Mouse (Mus musculus): ENCODE results near the gene Kif3b.
A peak's percentile ranks its signal among the peaks of the same experiment; 100 is the strongest.
"Not testable (repeated sequence)": the region's sequence is repeated elsewhere in the genome, so short reads cannot be mapped to it uniquely, and the experiment has no call there.

The Kif3b gene

DNA sequence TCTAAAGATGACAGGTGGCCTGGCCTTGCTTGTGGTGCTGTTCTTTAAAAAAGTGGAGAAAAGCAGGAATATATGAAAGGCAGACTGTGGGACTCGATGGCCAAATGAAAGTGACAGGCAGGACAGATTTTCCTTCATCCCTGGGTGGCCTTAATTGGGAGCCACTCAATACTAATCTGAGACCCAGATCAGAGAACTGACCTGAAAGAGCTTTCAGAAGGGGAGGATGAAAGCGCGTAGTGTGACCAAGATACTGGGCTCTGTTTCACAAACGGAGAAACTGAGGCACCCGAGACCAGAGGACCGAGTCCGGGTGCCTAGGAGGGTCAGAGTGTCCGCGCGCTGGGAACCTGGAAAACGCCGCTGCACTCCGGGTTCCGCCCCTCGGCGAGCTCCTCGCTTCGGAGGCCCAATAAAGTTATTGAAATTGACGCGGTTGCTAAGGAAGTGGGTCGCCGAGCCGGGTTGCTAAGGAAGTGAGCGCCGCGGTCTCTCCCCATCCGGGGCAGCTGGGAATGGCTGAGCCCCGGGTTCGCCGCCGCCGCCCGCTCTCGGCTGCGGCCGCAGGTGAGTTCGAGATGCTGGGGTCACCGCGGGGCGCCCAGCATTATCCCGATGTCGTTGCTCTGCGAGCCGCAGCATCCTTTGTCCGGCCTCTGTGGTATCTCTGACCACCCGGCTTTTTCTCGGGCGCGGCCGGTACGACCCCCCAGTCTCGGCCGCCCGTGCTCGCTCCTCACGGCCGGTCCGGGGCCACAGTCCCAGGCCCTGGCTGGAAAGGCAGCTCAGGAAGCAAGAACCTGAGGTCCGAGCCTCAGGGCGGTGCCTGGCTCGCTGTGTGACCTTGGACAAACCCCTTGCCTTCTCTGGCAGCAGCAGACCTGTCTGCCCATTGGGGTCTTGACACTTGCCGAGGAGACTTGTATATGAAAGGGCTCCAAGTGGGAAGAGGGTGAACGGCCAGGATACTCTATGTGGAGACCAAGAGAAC lies at the start of gene Kif3b:
TSS of gene Kif3b (plus strand) at position 476 of the 991 bp plus-strand sequence.
- peak; percentile 90 to 93 for DNase-seq

DNA sequence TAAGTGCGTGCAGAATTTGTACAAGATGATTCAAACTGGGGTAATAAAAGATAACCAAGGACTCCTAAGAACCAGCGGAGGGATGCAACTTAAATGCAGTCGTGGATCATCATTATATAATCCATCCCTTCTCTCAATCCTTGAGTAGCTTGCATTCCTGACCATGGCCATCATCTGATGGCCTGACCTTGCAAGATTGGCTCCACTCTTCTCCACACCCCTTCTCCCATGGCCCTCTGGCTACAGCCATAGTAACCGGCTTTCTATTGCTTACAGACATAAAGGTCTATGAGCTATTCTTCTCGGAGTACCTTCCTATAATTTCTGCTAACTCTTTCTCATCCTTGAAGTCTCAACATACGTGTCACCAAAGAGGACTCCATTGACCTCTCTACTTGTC lies 49.1 kb upstream of the Kif3b start:
- no peak for DNase-seq

DNA sequence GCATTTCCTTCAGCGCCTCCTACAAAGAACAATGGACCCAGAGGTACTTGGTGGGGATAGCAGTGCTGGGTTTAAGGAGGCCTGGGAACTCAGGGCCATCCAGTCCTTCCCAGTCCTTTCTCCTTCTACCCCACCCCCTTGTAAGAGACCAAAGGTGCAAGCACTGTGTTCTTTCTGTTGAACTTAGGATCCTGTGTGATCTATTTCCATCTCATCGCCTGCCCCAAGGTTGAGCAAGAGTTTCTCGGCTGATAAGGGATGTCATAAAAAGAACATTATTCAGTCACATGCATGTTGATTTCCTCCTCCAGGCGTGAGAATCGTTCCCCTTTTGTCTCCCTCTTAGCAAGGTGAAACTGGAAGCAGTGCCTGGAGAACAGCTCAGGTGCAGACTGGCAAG lies 41.5 kb upstream of the Kif3b start:
- DNase-seq, result no peak

DNA sequence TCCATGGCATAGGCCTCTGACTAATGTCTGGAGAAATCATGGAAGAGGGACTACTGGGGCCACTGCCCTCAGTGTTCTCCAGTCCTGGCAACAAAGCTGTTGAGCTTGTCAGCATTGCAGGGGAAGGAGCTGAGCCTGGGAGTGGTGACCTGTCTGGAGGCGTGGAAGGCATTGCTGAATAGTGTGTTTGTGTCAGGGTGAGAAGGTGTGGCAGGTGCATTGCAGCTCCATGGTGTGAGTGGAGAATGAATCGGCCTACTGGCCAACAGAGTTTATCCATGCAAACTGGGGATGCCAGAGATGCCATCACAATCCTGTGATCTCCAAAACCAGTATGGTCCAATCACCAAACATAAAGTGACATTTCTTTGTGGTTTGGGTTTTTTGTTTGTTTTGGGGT lies 34.6 kb upstream of the Kif3b start:
- DNase-seq, result no peak

DNA sequence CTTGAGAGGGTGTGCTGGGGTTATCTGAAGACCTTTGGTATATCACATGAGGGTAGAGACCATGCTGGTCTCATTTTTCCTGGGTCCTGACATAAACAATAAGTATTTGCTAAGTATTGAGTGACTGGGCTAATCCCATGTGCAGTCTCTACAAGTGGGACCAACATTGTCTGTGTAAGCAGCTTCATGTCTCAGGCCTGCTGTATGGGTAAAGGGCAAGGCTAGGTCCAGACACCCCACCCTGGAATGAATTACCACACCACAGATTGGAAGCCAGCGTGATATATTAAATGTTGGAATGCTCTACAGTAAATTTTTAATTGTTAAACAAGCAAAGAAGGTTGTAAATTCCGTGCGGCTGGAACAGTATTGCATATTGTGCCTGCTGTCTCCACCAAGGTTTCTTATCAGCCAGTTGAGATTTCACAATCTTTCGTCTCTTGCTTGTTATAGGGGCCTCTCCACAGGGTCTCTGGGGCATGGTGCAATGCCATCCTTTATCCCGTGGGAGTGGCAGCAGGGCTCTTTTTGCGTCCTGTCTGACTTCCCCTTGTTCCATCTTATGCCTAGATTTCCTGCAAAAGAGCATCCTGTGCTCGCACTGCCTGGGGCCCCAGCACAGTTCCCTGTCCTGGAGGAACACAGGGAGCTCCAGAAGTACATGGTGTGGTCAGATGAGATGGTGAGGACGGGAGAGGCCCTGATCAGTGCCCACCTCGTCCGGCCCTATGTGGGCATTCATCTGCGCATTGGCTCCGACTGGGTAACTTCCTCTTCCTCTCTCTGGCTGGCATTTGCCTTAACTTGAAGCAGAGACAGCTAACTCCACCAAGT lies 32.0 kb upstream of the Kif3b start:
- no peak for DNase-seq

DNA sequence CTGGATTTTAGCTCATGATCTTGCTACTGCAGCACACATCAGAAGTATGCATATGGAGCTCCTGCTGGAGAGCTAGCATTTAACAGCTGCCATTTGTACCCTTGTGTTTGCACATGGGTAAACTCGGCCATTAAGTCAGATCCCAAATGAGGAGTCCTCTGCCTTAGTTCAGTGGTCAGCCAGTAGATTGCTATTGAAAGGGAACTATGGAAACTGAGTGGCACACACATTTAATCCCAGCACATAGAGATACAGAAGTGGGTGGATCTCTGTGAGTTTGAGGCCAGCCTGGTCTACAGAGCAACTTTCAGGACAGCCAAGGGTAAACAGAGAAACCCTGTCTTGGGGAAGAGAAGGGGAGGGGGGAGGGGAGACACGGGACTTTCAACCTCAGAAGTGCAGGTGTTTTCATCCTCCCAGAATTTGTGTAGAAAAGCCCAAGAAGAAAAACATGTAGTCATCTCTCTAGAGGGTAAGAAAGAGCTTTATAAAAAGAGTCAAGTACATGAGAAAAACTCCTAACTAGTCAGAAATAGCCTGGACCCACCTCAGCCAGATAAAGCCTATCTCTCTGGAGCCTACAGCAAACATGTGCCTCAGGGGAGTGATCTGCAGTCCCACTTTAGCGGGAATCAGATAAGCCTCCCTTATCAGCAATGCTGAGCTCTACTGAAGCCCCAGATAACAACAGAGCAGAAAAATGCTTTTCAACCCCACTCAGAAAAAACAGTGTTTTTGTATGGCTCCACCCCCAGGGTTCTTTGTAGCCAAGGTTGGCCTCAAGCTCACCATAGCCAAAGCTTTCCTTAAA lies 31.1 kb upstream of the Kif3b start:
- DNase-seq, result no peak

DNA sequence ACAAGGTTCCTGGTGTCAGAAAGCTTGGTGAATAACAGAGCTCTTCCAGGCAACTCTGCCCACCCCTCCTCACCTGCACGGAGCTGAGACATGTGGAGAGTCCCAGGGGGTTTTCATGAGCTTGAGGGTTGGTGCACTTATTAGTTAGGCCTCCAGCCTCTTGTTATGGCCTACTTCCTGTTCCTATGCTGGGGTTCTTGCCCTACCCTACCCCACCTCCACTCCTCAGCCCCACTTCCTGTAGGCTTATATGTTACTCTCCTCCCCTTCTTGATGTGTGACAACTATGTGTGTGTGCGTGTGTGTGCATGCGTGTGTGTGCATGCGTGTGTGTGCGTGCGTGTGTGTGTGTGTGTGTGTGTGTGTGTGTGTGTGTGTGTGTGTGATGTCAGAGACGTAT lies 28.2 kb upstream of the Kif3b start:
- no peak for DNase-seq

DNA sequence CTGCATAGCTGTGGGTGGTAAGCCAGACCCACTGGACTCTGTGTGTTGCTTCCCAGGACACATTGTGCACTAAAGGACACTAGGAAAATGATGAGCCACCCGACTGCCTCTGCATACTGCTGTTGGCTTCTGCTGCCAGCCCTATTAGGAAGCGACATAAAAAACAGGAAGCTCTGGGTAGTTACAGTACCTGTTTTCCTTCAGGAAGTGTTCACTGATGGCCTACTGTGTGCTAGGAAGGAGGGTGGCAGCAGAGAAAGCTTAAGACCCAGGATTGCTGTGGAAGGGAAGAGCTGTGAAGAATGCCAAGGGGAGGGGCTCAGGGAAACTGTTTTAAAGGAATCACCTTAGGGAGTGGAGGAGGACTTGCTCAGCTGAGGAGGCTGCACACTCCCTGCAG lies 23.9 kb upstream of the Kif3b start:
- no peak for DNase-seq

DNA sequence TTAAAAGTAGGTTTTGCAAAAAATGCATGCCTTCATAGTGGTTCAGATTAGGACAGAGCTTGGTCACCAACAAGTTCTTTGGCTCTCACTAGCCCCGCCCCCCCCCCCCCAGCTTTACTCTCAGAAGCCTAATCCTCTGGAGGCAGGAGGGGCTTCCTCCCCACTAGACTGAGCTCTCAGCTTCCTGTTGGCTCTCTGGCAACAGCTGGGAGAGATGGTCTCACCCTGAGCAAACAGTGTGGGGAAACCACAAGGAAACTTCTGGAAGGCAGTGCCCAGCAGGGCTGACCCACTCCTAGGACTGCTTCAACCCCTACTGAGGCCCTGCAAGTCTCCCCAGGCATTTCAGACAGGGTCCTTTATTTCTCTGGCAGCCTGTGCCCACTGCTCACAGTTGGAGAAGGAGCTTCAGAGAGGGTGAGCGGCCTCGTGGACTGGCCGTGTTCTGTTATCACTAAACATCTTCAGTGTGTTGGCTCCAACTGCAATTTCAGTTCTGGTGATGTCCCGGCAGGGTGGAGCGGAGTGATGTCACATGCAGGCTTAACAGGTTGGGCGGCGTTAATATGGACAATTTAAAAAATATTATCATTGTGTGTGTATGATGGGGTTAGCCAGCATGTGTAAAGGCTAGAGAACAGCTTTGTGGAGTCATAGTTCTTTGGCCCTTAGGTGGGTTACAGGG lies 20.8 kb upstream of the Kif3b start:
- not testable (repeated sequence) for DNase-seq

DNA sequence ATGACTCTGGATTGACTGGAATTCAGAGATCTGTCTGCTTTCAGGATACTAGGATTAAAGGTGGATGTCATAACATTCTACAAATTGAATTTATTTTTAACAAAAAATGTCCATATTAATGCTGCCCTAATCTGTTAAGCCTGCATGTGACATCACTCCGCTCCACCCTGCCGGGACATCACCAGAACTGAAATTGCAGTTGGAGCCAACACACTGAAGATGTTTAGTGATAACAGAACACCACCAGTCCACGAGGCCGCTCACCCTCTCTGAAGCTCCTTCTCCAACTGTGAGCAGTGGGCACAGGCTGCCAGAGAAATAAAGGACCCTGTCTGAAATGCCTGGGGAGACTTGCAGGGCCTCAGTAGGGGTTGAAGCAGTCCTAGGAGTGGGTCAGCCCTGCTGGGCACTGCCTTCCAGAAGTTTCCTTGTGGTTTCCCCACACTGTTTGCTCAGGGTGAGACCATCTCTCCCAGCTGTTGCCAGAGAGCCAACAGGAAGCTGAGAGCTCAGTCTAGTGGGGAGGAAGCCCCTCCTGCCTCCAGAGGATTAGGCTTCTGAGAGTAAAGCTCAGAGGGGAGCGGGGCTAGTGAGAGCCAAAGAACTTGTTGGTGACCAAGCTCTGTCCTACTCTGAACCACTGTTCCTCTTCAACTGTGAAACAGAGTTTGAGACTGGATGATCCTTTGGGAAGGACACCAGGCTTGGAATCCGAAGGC lies 16.9 kb upstream of the Kif3b start:
- DNase-seq, result peak; percentile 29 to 45

DNA sequence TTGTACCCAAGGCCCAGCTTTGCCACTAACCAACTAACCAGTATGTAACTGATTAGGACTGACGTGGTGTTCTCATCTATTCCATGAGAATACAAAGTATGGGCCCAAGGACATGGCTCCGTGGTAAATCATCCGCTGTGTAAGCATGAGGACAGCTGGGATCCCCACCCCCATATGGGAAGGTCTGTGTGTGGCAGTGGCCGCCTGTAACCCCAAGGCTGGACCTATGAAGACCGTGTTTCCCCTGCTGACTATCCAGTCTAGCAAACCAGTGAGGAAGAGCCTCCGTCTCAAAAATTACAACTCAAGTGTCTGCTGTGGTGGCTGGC lies 16.3 kb upstream of the Kif3b start:
- no peak for DNase-seq

DNA sequence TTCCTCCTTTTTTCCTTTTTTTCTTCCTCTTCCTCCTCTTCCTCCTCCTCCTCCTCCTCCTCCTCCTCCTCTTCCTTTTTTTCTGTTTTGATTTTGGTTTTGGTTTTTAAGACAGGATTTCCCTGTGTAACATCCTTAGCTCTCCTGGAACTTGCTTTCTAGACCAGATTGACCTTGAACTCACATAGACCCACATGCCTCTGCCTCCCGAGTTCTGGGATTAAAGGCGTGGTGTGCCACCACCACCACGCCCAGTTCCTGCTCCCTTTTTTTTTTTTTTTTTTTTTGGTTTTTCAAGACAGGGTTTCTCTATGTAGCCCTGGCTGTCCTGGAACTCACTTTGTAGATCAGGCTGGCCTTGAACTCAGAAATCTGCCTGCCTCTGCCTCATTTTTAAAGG lies 15.6 kb upstream of the Kif3b start:
- not testable (repeated sequence) for DNase-seq

DNA sequence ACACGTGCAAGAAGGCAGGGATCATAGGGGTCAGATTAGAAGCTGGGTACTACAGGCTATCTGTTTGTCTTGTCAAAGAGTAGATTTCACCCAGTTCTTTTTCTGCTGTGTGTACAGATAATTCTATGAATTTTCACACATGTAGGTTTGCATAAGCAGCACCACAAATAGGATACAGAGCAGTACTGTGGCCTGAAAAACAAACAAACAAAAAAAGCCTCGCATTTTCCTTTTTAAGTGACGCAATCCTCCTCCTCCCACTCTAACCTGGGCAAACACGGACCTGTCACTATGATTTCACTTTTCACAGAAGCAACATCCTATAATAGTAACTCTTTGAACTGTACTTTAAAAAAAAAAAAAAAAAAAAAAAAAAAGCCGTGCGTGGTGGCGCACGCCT lies 14.8 kb upstream of the Kif3b start:
- DNase-seq, result no peak

DNA sequence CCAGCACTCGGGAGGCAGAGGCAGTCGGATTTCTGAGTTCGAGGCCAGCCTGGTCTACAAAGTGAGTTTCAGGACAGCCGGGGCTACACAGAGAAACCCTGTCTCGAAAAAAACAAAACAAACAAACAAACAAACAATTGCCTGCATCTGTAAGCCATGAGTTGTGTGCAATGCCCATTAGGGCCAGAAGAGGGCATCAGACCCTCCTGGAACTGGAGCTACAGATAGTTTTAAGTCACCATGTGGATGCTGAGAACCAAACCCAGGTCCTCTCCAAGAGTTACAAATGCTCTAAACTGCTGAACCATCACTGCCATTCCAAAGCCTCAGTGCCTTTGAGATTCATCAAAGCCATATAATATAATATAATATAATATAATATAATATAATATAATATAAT lies 14.4 kb upstream of the Kif3b start:
- DNase-seq, result not testable (repeated sequence)

DNA sequence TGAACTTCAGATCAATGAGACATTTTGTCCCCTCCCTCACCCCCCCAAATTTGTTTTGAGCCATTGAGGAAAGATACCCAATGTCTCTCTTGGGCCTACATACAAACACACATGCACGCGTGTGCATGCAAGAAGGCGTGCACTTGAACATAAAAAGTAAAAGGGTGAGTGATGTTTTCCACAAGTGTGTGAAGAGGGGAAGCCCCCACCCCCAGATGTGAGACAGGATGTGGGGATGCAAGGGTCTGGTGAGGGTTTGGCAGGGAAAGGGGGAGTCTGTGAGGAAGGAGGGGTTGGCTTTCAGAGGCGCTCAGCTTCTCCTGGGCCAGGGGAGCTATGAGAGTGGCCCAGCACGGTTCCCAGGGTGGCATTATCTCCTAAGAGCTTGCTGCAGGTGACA lies 12.9 kb upstream of the Kif3b start:
- DNase-seq, result no peak

DNA sequence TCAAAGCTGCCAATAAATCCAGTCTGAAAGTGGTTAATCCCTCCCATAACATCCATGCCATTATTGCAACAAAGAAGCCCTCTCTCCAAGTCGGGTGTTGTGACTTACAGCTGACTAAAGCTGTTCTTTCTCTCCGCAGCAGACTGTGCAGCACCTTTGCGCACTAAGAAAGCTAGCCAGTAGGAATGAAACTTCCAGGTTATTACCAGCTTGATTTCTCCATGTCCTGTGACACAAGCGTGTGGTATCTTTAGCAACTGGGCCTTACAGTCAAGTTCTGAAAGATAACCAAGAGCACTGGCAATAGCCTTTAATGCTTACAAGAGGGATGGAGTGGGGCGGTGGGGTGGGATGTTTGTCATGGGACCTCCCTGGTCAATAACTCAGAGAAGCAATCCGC lies 7.3 kb upstream of the Kif3b start:
- DNase-seq, result no peak

DNA sequence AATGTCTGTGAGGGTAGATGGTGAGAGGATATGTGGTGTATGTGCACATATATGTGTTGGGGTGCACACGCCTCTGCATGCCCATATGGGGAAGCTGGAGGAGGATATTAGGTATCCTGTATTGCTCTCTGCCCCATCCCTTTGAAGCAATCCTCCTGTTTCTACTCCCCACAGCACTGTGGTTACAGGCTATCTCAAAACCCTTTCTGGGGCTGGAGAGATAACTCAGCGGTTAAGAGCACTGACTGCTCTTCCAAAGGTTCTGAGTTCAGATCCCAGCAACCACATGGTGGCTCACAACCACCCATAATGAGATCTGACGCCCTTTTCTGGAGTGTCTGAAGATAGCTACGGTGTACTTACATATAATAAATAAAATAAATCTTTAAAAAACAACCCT lies 4.7 kb upstream of the Kif3b start:
- DNase-seq, result no peak

DNA sequence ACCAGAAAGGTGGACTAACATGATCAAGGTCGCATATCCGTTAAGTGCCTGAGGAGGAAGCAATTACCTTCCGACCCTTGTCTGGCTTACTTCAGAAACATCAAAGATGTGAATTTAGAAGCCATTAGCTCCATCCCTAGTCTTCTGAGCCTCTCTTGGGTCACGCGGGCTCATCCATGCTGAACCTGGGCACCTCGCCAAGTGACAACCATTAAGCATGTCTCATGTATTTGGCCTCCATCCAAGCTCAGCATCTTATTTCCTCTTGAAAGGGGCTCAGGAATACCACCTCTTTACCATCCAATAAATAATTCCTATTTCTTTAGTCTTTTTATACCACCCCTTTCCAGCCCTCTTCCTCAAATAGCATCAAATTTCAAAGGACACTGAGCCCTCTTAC lies 3.4 kb upstream of the Kif3b start:
- peak; percentile 70 to 78 for DNase-seq

DNA sequence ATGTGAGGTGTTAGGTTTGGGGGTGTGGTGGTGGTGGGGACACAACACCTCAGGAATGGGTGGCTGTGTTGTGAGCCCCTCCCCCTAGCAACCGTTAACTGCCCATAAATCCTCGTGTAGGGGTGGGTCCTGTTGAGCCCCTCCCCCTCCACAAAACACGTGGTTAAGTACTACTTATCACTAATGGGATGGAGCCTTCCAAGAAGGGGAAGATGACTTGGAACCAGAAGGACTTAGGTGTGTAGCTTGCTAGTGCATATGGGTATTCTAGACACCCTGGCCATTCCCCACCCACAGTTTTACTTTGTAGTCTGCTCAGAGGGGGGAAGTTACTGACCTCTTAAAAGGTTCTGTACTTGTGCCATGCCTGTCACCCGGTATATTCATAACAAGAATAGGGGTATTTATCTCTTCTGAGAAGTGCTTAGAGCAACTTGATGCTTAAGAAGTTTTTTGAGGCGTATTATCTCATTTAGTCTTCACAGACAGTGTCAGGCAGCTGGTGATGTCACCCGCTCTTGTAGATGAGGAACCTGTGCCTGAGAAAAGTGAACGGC lies 1.2 kb downstream of the Kif3b start:
- DNase-seq, result peak; percentile 28 to 58

DNA sequence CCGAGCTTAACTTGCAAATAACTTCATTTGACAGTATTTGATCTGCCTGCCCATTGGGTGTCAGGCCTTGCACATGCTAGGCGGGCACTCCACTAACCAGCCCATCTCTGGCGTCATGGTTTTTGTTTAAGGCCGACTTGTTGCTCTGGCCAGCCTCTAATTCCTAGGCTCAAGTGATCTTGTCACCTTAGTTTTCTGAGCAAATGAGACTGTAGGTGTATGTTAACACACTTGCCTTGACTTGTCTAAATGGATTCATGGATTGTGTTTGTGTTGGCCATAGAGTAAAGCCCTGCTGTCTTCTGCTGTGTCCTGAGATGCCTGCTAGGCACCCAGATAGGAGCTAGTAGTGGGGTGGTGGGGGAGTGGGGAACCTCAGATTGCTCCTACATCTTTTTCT lies 4.0 kb downstream of the Kif3b start:
- no peak for DNase-seq

DNA sequence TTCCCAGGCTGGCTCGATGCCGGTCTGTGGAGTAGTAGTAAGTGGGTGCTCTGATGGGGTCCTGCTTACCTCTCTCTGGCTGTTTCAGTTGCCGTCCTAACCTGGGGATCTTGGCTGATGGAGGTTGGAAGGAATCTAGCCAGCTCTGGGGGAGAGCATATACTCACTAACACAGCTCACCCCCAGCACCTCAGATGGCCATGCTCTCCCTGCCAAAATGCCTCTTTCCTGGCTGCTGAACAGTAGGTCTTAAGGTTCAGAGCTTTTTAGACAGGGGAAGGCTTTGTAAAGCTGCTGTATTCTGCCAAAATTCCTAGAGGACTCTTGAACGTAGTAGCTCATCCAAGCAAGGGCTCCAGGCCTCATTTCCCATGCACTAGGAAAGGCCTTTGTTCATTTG lies 6.6 kb downstream of the Kif3b start:
- peak in 1 of 2 experiments; percentile 9 for DNase-seq

All from kidney, postnatal 4 days (tissue).